Mouse (Mus musculus) forebrain, postnatal 0 days (tissue): ENCODE data around the gene Cd47. TPM values are rescaled to one million over a fixed set of nuclear protein-coding genes. Genes with fewer than 3 reads are reported as not detected.
A peak's percentile ranks its signal among the peaks of the same experiment; 100 is the strongest.

Experiments used
- ATAC-seq: fragments of 200-750 bp; cut with Nextera tagmentation; 2 replicates; pipeline ENCODE4 v1.8.0; 2017; ENCODE audit warnings: mild to moderate bottlenecking, moderate library complexity
- DNase-seq: peaks from one replicate; pipeline ENCODE4 v3.0.0-alpha.2; 2015
- H3K27ac ChIP-seq: fragments of 300-500 bp; sonication (generic); 2 replicates; pipeline ENCODE4 v1.5.1; 2014; ENCODE audit warnings: low read depth, mild to moderate bottlenecking, antibody characterized with exemption, low read length, moderate library complexity, mixed read lengths
- H3K27me3 ChIP-seq: fragments of 300-500 bp; sonication (generic); 2 replicates; pipeline ENCODE4 v1.6.1; 2014; ENCODE audit warnings: mild to moderate bottlenecking, low read length, mixed read lengths; ENCODE audit not compliant: insufficient read depth
- H3K36me3 ChIP-seq: fragments of 300-500 bp; sonication (generic); 2 replicates; pipeline ENCODE4 v1.6.1; 2014; ENCODE audit warnings: mild to moderate bottlenecking, moderate library complexity; ENCODE audit not compliant: insufficient read depth
- H3K4me1 ChIP-seq: fragments of 300-500 bp; sonication (generic); 2 replicates; pipeline ENCODE4 v1.6.1; 2014; ENCODE audit warnings: antibody characterized with exemption; ENCODE audit not compliant: insufficient read depth
- H3K4me2 ChIP-seq: fragments of 300-500 bp; sonication (generic); 2 replicates; pipeline ENCODE4 v1.6.1; 2014; ENCODE audit warnings: low read depth, mild to moderate bottlenecking, moderate library complexity
- H3K4me3 ChIP-seq: fragments of 300-500 bp; sonication (generic); 2 replicates; pipeline ENCODE4 v1.5.1; 2014; ENCODE audit warnings: low read depth, low read length, mixed read lengths
- H3K9ac ChIP-seq: fragments of 300-500 bp; sonication (generic); 2 replicates; pipeline ENCODE4 v1.6.1; 2014; ENCODE audit warnings: mild to moderate bottlenecking
- H3K9me3 ChIP-seq: fragments of 300-500 bp; sonication (generic); 2 replicates; pipeline ENCODE4 v1.6.1; 2016; ENCODE audit warnings: low read length
- CTCF ChIP-seq: sonication (generic); IDR thresholded peaks from 2 replicates; pipeline ENCODE4 v1.5.1; 2016; ENCODE audit warnings: antibody characterized with exemption, control low read depth, low read depth
- WGBS: fragments of 180-500 bp; shearing (Covaris S2); extraction: QIAGEN DNeasy Blood & Tissue Kit; methylation state at CpG from one replicate; pipeline ENCODE4 v1.1.7; 2014; 5-methylcytosine and 5-hydroxymethylcytosine counted together
- polyA plus RNA-seq: library from polyadenylated mRNA; unstranded; fragments of >200 nt; fragmentation: Nextera tagmentation; extraction: Ambion mirVana; gene quantifications from 2 replicates; pipeline ENCODE4 v1.2.1, GENCODE M21; 2015
- total RNA-seq: library from RNA; depleted of rRNA; stranded (reverse); fragments of >200 nt; gene quantifications from 2 replicates; pipeline ENCODE4 v1.2.3, GENCODE M21; 2014

Gene Cd47
- total and polyA plus RNA-seq, 2 experiments from 2014 or later = 47.3 to 210 TPM

GRCm38 (mm10) chr16:49855836-49856503 is 55.6 kb downstream of the Cd47 start:
- 2% methylated on average over 37 of the region's 39 CpGs for WGBS
- TF ChIP-seq CTCF = peak; percentile 23; the same call in 1 of the 2 replicates
- DNase-seq = peak; percentile 77
- Histone ChIP-seq H3K27me3 (no peaks in the 10 kb centered on the region), H3K9me3 (no peaks in the 10 kb centered on the region), H3K4me2 (peak overlapping the region; percentile 75), H3K9ac (peak overlapping the region; percentile 93), H3K27ac (peak overlapping the region; percentile 96), H3K4me3 (peak overlapping the region; percentile 69), H3K36me3 (no peaks in the 10 kb centered on the region), H3K4me1 (0 out of 2 replicates have a peak, but pooled peaks cover 5% of the 10 kb centered on the region)
- ATAC-seq = peak; percentile 80

DNA sequence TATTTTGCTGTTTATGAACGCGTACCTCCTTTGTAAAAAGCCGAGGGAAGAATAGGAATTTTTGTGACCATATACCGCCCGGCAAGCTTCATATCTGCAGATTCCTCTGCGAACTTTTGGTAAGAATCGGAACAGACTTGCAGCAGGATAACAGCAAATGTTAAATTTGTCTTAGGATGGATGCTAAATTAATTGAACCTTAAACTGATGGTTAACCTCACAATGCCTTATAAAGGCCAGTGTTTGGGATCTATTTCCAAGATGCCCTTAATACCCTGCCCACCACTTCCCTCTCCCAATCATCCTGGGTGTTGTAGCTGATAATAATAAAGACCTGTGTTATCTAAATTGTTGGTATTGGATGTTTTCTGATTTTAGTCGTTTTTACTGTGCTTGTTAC is 56.3 kb downstream of the Cd47 start:
- Histone ChIP-seq H3K9me3 (no peaks in the 10 kb centered on the region), H3K36me3 (no peaks in the 10 kb centered on the region), H3K27me3 (no peaks in the 10 kb centered on the region), H3K4me2 (peak overlapping the region; percentile 75), H3K27ac (no peak overlapping the region), H3K4me3 (peak overlapping the region; percentile 69), H3K9ac (peak overlapping the region; percentile 93), H3K4me1 (0 out of 2 replicates have a peak, but pooled peaks cover 5% of the 10 kb centered on the region)
- ATAC-seq (no peak), DNase-seq (peak; percentile 20)
- TF ChIP-seq CTCF = no peak
- 8% methylated on average over 8 of the region's 8 CpGs for WGBS

GRCm38 (mm10) chr16:49857504-49858160 is 57.3 kb downstream of the Cd47 start:
- Histone ChIP-seq H3K9me3 (no peaks in the 10 kb centered on the region), H3K36me3 (no peaks in the 10 kb centered on the region), H3K9ac (peak overlapping the region; percentile 93), H3K4me3 (peak overlapping the region; percentile 69), H3K27me3 (no peaks in the 10 kb centered on the region), H3K4me2 (peak overlapping the region; percentile 75), H3K27ac (no peak overlapping the region), H3K4me1 (0 out of 2 replicates have a peak, but pooled peaks cover 5% of the 10 kb centered on the region)
- DNase-seq (peak; percentile 27), ATAC-seq (no peak)
- TF ChIP-seq CTCF = no peak
- 26% methylated on average over 8 of the region's 8 CpGs for WGBS

DNA sequence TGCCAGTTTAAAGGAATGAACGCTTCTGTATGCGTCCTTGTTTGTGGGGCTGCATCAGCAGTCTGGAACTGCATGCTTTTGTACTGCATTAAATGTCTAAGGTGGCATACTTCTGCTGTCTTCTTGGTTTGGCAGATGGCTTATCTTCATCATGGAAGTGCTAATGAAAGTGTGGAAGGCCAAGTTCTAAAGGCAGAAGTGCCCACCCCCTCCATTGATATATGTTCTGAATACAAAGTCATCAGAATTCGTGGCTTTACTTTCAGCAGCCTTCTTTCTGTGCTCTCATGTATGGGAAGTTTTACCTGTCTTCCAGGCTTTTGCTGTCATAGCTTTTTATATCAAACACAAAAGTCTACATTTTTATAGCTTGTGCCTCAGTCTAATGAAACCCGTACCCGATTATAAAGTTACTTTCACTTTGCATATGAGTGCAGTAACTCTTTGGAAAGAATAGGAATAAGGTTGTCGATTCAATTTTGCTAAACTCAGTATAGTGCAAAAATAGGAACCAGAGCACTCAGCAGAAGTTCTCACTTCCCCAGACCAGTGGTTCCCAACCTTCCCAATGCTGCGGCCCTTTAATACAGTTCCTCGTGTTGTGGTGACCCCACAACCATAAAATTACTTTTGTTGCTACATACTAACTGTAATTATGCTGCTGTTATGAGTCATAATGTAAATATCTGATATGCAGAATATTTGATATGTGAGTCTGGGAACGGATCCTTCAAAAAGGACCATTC is 58.0 kb downstream of the Cd47 start:
- Histone ChIP-seq H3K4me2 (peak overlapping the region; percentile 75), H3K27me3 (no peaks in the 10 kb centered on the region), H3K9me3 (no peaks in the 10 kb centered on the region), H3K27ac (no peak overlapping the region), H3K9ac (peak overlapping the region; percentile 93; the same call in 1 of the 2 replicates), H3K4me1 (0 out of 2 replicates have a peak, but pooled peaks cover 5% of the 10 kb centered on the region), H3K4me3 (peak overlapping the region; percentile 69), H3K36me3 (no peaks in the 10 kb centered on the region)
- DNase-seq = peak; percentile 8
- no peak for ATAC-seq
- WGBS = 54% methylated on average over 9 of the region's 9 CpGs
- TF ChIP-seq CTCF = no peak

GRCm38 (mm10) chr16:49858907-49859853 is 58.8 kb downstream of the Cd47 start:
- Histone ChIP-seq H3K4me3 (no peak overlapping the region), H3K27ac (no peak overlapping the region), H3K9ac (no peak overlapping the region), H3K4me1 (0 out of 2 replicates have a peak, but pooled peaks cover 5% of the 10 kb centered on the region), H3K9me3 (no peaks in the 10 kb centered on the region), H3K27me3 (no peaks in the 10 kb centered on the region), H3K4me2 (peak overlapping the region; percentile 75), H3K36me3 (no peaks in the 10 kb centered on the region)
- ATAC-seq (no peak), DNase-seq (no peak)
- TF ChIP-seq CTCF = peak; percentile 19; the same call in 1 of the 2 replicates
- 79% methylated on average over 4 of the region's 4 CpGs for WGBS

- Histone ChIP-seq H3K4me3 (no peak overlapping the region), H3K36me3 (no peaks in the 10 kb centered on the region), H3K27ac (no peak overlapping the region), H3K27me3 (no peaks in the 10 kb centered on the region), H3K4me2 (no peak overlapping the region), H3K9me3 (no peaks in the 10 kb centered on the region), H3K4me1 (0 out of 2 replicates have a peak, but pooled peaks cover 5% of the 10 kb centered on the region), H3K9ac (no peak overlapping the region)
- DNase-seq = no peak
- TF ChIP-seq CTCF = no peak
- 85% methylated on average over 1 of the region's 1 CpGs for WGBS
- no peak for ATAC-seq
Observed at GRCm38 (mm10) chr16:49861986-49862385, 61.7 kb downstream of the Cd47 start.
